Mouse (Mus musculus) liver, embryonic 14.5 days (tissue): ENCODE measurements at regions not wholly inside any gene's neighbourhood (a gene's known extent, or its start where the extent isn't known, plus 50 kb on each side); places are given as distances from the start of the nearest gene placed in this dataset.

ENCODE experiments used
- ATAC-seq: fragments of 200-750 bp; cut with Nextera tagmentation; 2 replicates; pipeline ENCODE4 v1.8.0; 2017; ENCODE audit warnings: moderate number of reproducible peaks, mild to moderate bottlenecking, moderate library complexity; ENCODE audit not compliant: insufficient read depth
- DNase-seq, 3 experiments: peaks; one replicate each; pipeline ENCODE4 v3.0.0-alpha.2; 2012 to 2013; ENCODE audit warnings: low read depth in 3 of 3, low spot score in 3 of 3
- H3K27ac ChIP-seq: fragments of 300-500 bp; sonication (generic); 2 replicates; pipeline ENCODE4 v1.5.1; 2014; ENCODE audit warnings: moderate library complexity, mild to moderate bottlenecking, control low read depth, inconsistent platforms
- H3K27me3 ChIP-seq: fragments of 300-500 bp; sonication (generic); 2 replicates; pipeline ENCODE4 v1.6.1; 2014; ENCODE audit warnings: mild to moderate bottlenecking, low read length, moderate library complexity; ENCODE audit not compliant: control insufficient read depth, insufficient read depth
- H3K36me3 ChIP-seq: fragments of 300-500 bp; sonication (generic); replicated peaks from 2 replicates; pipeline ENCODE4 v1.6.1; 2014; ENCODE audit warnings: low read depth; ENCODE audit not compliant: control insufficient read depth, insufficient read depth
- H3K4me1 ChIP-seq, 2 experiments: fragments of 200-500 bp in 1 of 2; fragments of 300-500 bp in 1 of 2; sonication (generic) in 1 of 2; replicated peaks; 2 replicates each; pipeline ENCODE4 v1.6.1; 2012 to 2014; ENCODE audit warnings: antibody characterized with exemption in 1 of 2, inconsistent platforms in 1 of 2, low read length in 1 of 2; ENCODE audit not compliant: control insufficient read depth in 2 of 2, insufficient read depth in 2 of 2
- H3K4me2 ChIP-seq: fragments of 300-500 bp; sonication (generic); 2 replicates; pipeline ENCODE4 v1.6.1; 2014; ENCODE audit warnings: low read depth, mild to moderate bottlenecking, control low read depth, moderate library complexity
- H3K4me3 ChIP-seq, 2 experiments: fragments of 200-500 bp in 1 of 2; fragments of 300-500 bp in 1 of 2; sonication (generic) in 1 of 2; 2 replicates each; pipeline ENCODE4 v1.5.1; 2012 to 2014; ENCODE audit warnings: low read depth in 2 of 2, low read length in 2 of 2, mild to moderate bottlenecking in 2 of 2, control low read depth in 1 of 2, inconsistent platforms in 1 of 2, moderate library complexity in 1 of 2; ENCODE audit not compliant: insufficient read depth in 1 of 2
- H3K9ac ChIP-seq: fragments of 300-500 bp; sonication (generic); replicated peaks from 2 replicates; pipeline ENCODE4 v1.6.1; 2014; ENCODE audit warnings: mild to moderate bottlenecking, control low read depth, moderate library complexity
- H3K9me3 ChIP-seq: fragments of 300-500 bp; sonication (generic); 2 replicates; pipeline ENCODE4 v1.6.1; 2016; ENCODE audit warnings: low read length, mixed read lengths; ENCODE audit not compliant: control insufficient read depth
- CTCF ChIP-seq: IDR thresholded peaks from 2 replicates; pipeline ENCODE4 v1.5.1; 2016; ENCODE audit warnings: antibody characterized with exemption, low read depth, control low read depth
- EP300 ChIP-seq: IDR thresholded peaks from 2 replicates; pipeline ENCODE4 v1.6.1; 2016; ENCODE audit warnings: antibody characterized with exemption, low read depth
- WGBS: fragments of 180-500 bp; shearing (Covaris S2); extraction: QIAGEN DNeasy Blood & Tissue Kit; methylation state at CpG from one replicate; pipeline ENCODE4 v1.1.7; 2014; ENCODE audit not compliant: insufficient replicate concordance; 5-methylcytosine and 5-hydroxymethylcytosine counted together

DNA sequence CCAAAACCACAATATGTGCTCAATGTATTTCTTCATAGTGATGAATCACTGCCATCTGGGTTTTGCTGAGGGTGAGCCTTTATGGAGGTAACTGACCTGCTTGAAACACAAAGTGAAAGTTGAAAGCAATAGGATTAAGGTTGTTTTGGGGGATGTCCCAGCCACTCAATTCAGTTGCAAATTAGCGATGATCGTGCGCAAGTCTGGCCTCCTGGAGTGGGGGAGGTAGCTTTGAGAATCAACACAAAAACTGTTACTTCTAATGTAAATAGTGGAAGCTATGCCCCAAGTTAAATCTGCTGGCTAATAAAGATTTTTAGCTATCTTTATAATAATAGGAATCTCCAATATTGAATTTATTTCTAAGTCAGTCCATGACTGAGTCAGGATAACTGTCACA is 56.3 kb upstream of the Cers4 start:
- Histone ChIP-seq H3K9ac (no peak overlapping the region), H3K27ac (no peak overlapping the region), H3K27me3 (no peaks in the 10 kb centered on the region), H3K4me1 (no peaks in the 10 kb centered on the region), H3K4me3 (no peak overlapping the region), H3K36me3 (no peaks in the 10 kb centered on the region), H3K9me3 (no peaks in the 10 kb centered on the region), H3K4me2 (no peak overlapping the region)
- no peak for TF ChIP-seq CTCF
- no peak for TF ChIP-seq EP300
- WGBS = 81% methylated on average over 3 of the region's 3 CpGs
- ATAC-seq (no peak), DNase-seq (no peak)
